ENCODE assay signal across 10 mouse cellular contexts in the genomic region with DNA sequence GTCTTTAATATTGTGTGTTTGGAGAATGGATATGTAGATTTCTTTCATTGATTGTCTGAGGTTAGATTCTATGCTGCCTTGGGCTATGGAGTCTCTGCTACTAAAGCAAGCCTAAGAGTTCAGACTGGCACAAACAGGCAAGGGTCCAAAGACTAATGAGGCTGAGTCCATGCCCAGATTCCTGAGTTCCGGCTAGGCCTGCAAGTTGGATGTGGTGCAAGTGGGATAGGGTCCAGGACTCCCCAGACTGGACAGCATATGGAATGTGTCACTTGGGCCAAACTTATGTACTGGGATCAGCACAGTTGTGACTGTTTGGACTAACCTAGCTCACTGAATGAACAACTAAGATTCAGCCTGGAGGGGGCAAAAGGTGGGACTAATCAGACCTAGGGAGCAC. TPM values are rescaled to one million over a fixed set of nuclear protein-coding genes. Genes with fewer than 3 reads are reported as not detected.
DNase-seq lines count a peak whose midpoint lies in the region; ATAC-seq and TF ChIP-seq lines count a peak whose summit lies in the region.
"Had no signal": no experiment of that assay in that cellular context is flagged by ENCODE, and none has a peak within 500 bp of the region (broad histone marks: within the 10 kb centered on the region; RNA-seq: fewer than 3 reads in every experiment).

No protein-coding gene starts in this region.

- H3K9ac ChIP-seq in heart, embryonic 12.5 days: no peak overlapping the region
- H3K9ac ChIP-seq in neural tube, embryonic 15.5 days (replicated peaks): no peak overlapping the region
- H3K9ac ChIP-seq in stomach, postnatal 0 days (ENCODE audit: low read length): no peak overlapping the region
- H3K9ac ChIP-seq: limb, embryonic 12.5 days had no signal

- TF ChIP-seq CTCF in stomach, postnatal 0 days (IDR thresholded peaks at IDR 0.05; ENCODE audit: low read depth): no peak

- no peaks in the 10 kb centered on the region for H3K9me3 ChIP-seq in heart, embryonic 12.5 days (replicated peaks)
- H3K9me3 ChIP-seq in neural tube, embryonic 15.5 days (replicated peaks): no peaks in the 10 kb centered on the region
- H3K9me3 ChIP-seq in stomach, postnatal 0 days (ENCODE audit: control insufficient read depth, low read length): no peaks in the 10 kb centered on the region
- H3K9me3 ChIP-seq: limb, embryonic 12.5 days had no signal

- H3K36me3 ChIP-seq in heart, embryonic 12.5 days: no peaks in the 10 kb centered on the region
- H3K36me3 ChIP-seq in neural tube, embryonic 15.5 days: no peaks in the 10 kb centered on the region
- H3K36me3 ChIP-seq in stomach, postnatal 0 days (ENCODE audit: control insufficient read depth, insufficient read depth, low read length): no peaks in the 10 kb centered on the region
- H3K36me3 ChIP-seq: limb, embryonic 12.5 days had no signal

- H3K4me3 ChIP-seq in heart, embryonic 12.5 days: no peak overlapping the region
- H3K4me3 ChIP-seq in neural tube, embryonic 15.5 days (replicated peaks): no peak overlapping the region
- H3K4me3 ChIP-seq in stomach, postnatal 0 days (ENCODE audit: low read depth, low read length): no peak overlapping the region
- H3K4me3 ChIP-seq: limb, embryonic 12.5 days had no signal

- DNase-seq in heart, adult 18-20 months: peak; percentile 76 to 80
- no peak for DNase-seq in neural tube, embryonic 10.5 days (ENCODE audit: extremely low spot score, low spot score)
- DNase-seq in cerebellum, postnatal 36 days: peak; percentile 92 to 94
- peak; percentile 81 to 88 for DNase-seq in kidney, postnatal 36 days
- no peak for DNase-seq in stomach, postnatal 0 days (ENCODE audit: low spot score)
- DNase-seq: midbrain, embryonic 14.5 days had no signal

- H3K4me2 ChIP-seq in heart, embryonic 12.5 days: no peak overlapping the region
- H3K4me2 ChIP-seq in neural tube, embryonic 15.5 days: no peak overlapping the region
- no peak overlapping the region for H3K4me2 ChIP-seq in stomach, postnatal 0 days (replicated peaks; ENCODE audit: low read depth)
- H3K4me2 ChIP-seq: limb, embryonic 12.5 days had no signal

- TF ChIP-seq EP300 in stomach, postnatal 0 days (optimal IDR thresholded peaks at IDR 0.05): no peak

- H3K27ac ChIP-seq in heart, embryonic 12.5 days (ENCODE audit: poor library complexity, severe bottlenecking): no peak overlapping the region
- H3K27ac ChIP-seq in neural tube, embryonic 15.5 days (replicated peaks): no peak overlapping the region
- H3K27ac ChIP-seq in stomach, postnatal 0 days (replicated peaks): no peak overlapping the region
- H3K27ac ChIP-seq: limb, embryonic 12.5 days had no signal

- no peak for ATAC-seq in heart, embryonic 12.5 days (ENCODE audit: insufficient number of reproducible peaks, low FRiP score)
- 0 out of 2 replicates have a peak, but pooled peaks have one; percentile 53 for ATAC-seq in neural tube, embryonic 15.5 days (ENCODE audit: low FRiP score)
- no peak for ATAC-seq in megakaryocyte, adult 5-6 weeks (ENCODE audit: poor library complexity, severe bottlenecking)
- no peak for ATAC-seq in stomach, postnatal 0 days (ENCODE audit: low FRiP score, low TSS enrichment)

- H3K4me1 ChIP-seq in heart, embryonic 12.5 days (replicated peaks): no peaks in the 10 kb centered on the region
- H3K4me1 ChIP-seq in neural tube, embryonic 15.5 days: no peaks in the 10 kb centered on the region
- no peaks in the 10 kb centered on the region for H3K4me1 ChIP-seq in stomach, postnatal 0 days (replicated peaks; ENCODE audit: control insufficient read depth, insufficient read depth)

- no peaks in the 10 kb centered on the region for H3K27me3 ChIP-seq in heart, embryonic 12.5 days (replicated peaks)
- no peaks in the 10 kb centered on the region for H3K27me3 ChIP-seq in neural tube, embryonic 15.5 days (replicated peaks)
- H3K27me3 ChIP-seq in stomach, postnatal 0 days (ENCODE audit: control insufficient read depth, insufficient read depth, low read length): no peaks in the 10 kb centered on the region
- H3K27me3 ChIP-seq: limb, embryonic 12.5 days had no signal

- WGBS in heart, embryonic 12.5 days: 76% methylated on average over 1 of the region's 1 CpGs
- WGBS in neural tube, embryonic 15.5 days: 74% methylated on average over 1 of the region's 1 CpGs
- WGBS in stomach, postnatal 0 days: 32% methylated on average over 1 of the region's 1 CpGs

RNA-seq across cellular contexts. Expression of a gene that starts 19.3 kb away (rescaled TPM):
- 10 to 100 TPM; 22.3 to 23.9 TPM for total RNA-seq in heart, adult 18-20 months (2021)
- 18.1 and 18.7 TPM in 2 replicates for polyA plus RNA-seq in heart, embryonic 12.5 days (2016; fragmentation: Nextera tagmentation; extraction: Ambion mirVana)
- 98.0 and 110 TPM in 2 replicates for polyA plus RNA-seq in neural tube, embryonic 15.5 days (2015; fragmentation: Nextera tagmentation; extraction: Ambion mirVana)
- total RNA-seq in megakaryocyte, adult 5-6 weeks (2015): 24.9 and 28.3 TPM in 2 replicates
- 17.8 and 25.3 TPM in 2 replicates for total RNA-seq in megakaryocyte, adult 5-6 weeks (2017)
- 18.1 and 18.6 TPM in 2 replicates for polyA plus RNA-seq in stomach, postnatal 0 days (2015; fragmentation: Nextera tagmentation; extraction: Ambion mirVana)

Comparison
In these comparisons a context has a peak if more than half of its experiments do, and no peak if none do; other contexts are left out.
1. DNase-seq: peak in heart, adult 18-20 months (2 of 2), cerebellum, postnatal 36 days (2 of 2) and kidney, postnatal 36 days (2 of 2); none in neural tube, embryonic 10.5 days (single experiment) and stomach, postnatal 0 days (single experiment).